Mouse (Mus musculus) midbrain, postnatal 0 days (tissue): Measurements from ENCODE around the gene Pdss1. TPM values are rescaled to one million over a fixed set of nuclear protein-coding genes. Genes with fewer than 3 reads are reported as not detected.
"Not testable (repeated sequence)": the region's sequence is repeated elsewhere in the genome, so short reads cannot be mapped to it uniquely, and the experiment has no call there.

Experiments
- ATAC-seq: fragments of 200-750 bp; cut with Nextera tagmentation; 2 replicates; pipeline ENCODE4 v1.8.0; 2017; ENCODE audit warnings: moderate number of reproducible peaks, mild to moderate bottlenecking, moderate TSS enrichment, moderate library complexity; ENCODE audit not compliant: low FRiP score
- DNase-seq: peaks from one replicate; pipeline ENCODE4 v3.0.0-alpha.2; 2015; ENCODE audit warnings: low spot score
- H3K27ac ChIP-seq: fragments of 300-500 bp; sonication (generic); 2 replicates; pipeline ENCODE4 v1.5.1; 2014; ENCODE audit warnings: low read depth, mild to moderate bottlenecking, low read length, mixed read lengths
- H3K27me3 ChIP-seq: fragments of 300-500 bp; sonication (generic); 2 replicates; pipeline ENCODE4 v1.6.1; 2014; ENCODE audit warnings: low read length, control low read depth, mixed read lengths; ENCODE audit not compliant: insufficient read depth
- H3K36me3 ChIP-seq: fragments of 300-500 bp; sonication (generic); 2 replicates; pipeline ENCODE4 v1.6.1; 2014; ENCODE audit warnings: low read length, control low read depth, mixed read lengths; ENCODE audit not compliant: insufficient read depth
- H3K4me1 ChIP-seq: fragments of 300-500 bp; sonication (generic); 2 replicates; pipeline ENCODE4 v1.6.1; 2014; ENCODE audit warnings: mild to moderate bottlenecking, control low read depth, antibody characterized with exemption, low read length, mixed read lengths; ENCODE audit not compliant: insufficient read depth
- H3K4me2 ChIP-seq: fragments of 300-500 bp; sonication (generic); 2 replicates; pipeline ENCODE4 v1.6.1; 2014; ENCODE audit warnings: low read depth, mild to moderate bottlenecking, low read length, mixed read lengths; ENCODE audit not compliant: poor library complexity, severe bottlenecking
- H3K4me3 ChIP-seq: fragments of 300-500 bp; sonication (generic); 2 replicates; pipeline ENCODE4 v1.5.1; 2014; ENCODE audit warnings: low read depth, mild to moderate bottlenecking, low read length, moderate library complexity
- H3K9ac ChIP-seq: fragments of 300-500 bp; sonication (generic); replicated peaks from 2 replicates; pipeline ENCODE4 v1.6.1; 2014; ENCODE audit warnings: mild to moderate bottlenecking, low read length, moderate library complexity, mixed read lengths; ENCODE audit not compliant: poor library complexity, severe bottlenecking
- H3K9me3 ChIP-seq: fragments of 300-500 bp; sonication (generic); 2 replicates; pipeline ENCODE4 v1.6.1; 2016; ENCODE audit warnings: low read length, control low read depth
- CTCF ChIP-seq: IDR thresholded peaks from 2 replicates; pipeline ENCODE4 v1.5.1; 2016; ENCODE audit warnings: antibody characterized with exemption, mild to moderate bottlenecking
- WGBS: fragments of 180-500 bp; shearing (Covaris S2); extraction: QIAGEN DNeasy Blood & Tissue Kit; methylation state at CpG from one replicate; pipeline ENCODE4 v1.1.7; 2014; 5-methylcytosine and 5-hydroxymethylcytosine counted together
- polyA plus RNA-seq: library from polyadenylated mRNA; unstranded; fragments of >200 nt; fragmentation: Nextera tagmentation; extraction: Ambion mirVana; gene quantifications from 2 replicates; pipeline ENCODE4 v1.2.1, GENCODE M21; 2015
- total RNA-seq: library from RNA; depleted of rRNA; stranded (reverse); fragments of >200 nt; gene quantifications from 2 replicates; pipeline ENCODE4 v1.2.3, GENCODE M21; 2014

Pdss1 gene
- total and polyA plus RNA-seq, 2 experiments from 2014 or later = 24.2 to 39.1 TPM

- H3K4me2 ChIP-seq = no peak overlapping the region
- H3K27ac ChIP-seq = no peak overlapping the region
- DNase-seq = no peak
- H3K36me3 ChIP-seq = no peaks in the 10 kb centered on the region
- H3K4me1 ChIP-seq = no peaks in the 10 kb centered on the region
- TF ChIP-seq CTCF = no peak
- no peaks in the 10 kb centered on the region for H3K9me3 ChIP-seq
- H3K4me3 ChIP-seq = no peak overlapping the region
- ATAC-seq = no peak
- H3K9ac ChIP-seq = no peak overlapping the region
- WGBS = 96% methylated on average over 1 of the region's 1 CpGs
- H3K27me3 ChIP-seq = no peaks in the 10 kb centered on the region
These were observed 29.5 kb upstream of the Pdss1 start for GRCm38 (mm10) chr2:22865818-22866217.

GRCm38 (mm10) chr2:22866894-22867424, 28.4 kb upstream of the Pdss1 start:
- H3K9me3 ChIP-seq = no peaks in the 10 kb centered on the region
- ATAC-seq = no peak
- no peak for TF ChIP-seq CTCF
- no peaks in the 10 kb centered on the region for H3K27me3 ChIP-seq
- no peak overlapping the region for H3K9ac ChIP-seq
- H3K4me2 ChIP-seq = no peak overlapping the region
- H3K4me1 ChIP-seq = no peaks in the 10 kb centered on the region
- no peak for DNase-seq
- 81% methylated on average over 7 of the region's 7 CpGs for WGBS
- no peak overlapping the region for H3K4me3 ChIP-seq
- no peaks in the 10 kb centered on the region for H3K36me3 ChIP-seq
- H3K27ac ChIP-seq = no peak overlapping the region

- DNase-seq = no peak
- no peak overlapping the region for H3K27ac ChIP-seq
- no peak overlapping the region for H3K9ac ChIP-seq
- no peaks in the 10 kb centered on the region for H3K9me3 ChIP-seq
- WGBS = 89% methylated on average over 1 of the region's 1 CpGs
- no peak overlapping the region for H3K4me3 ChIP-seq
- no peaks in the 10 kb centered on the region for H3K4me1 ChIP-seq
- TF ChIP-seq CTCF = no peak
- H3K4me2 ChIP-seq = no peak overlapping the region
- no peak for ATAC-seq
- H3K27me3 ChIP-seq = no peaks in the 10 kb centered on the region
- no peaks in the 10 kb centered on the region for H3K36me3 ChIP-seq
These were observed 22.2 kb upstream of the Pdss1 start for GRCm38 (mm10) chr2:22873159-22873558.

GRCm38 (mm10) chr2:22874628-22875027, 20.7 kb upstream of the Pdss1 start:
- Histone ChIP-seq H3K9ac (no peak overlapping the region), H3K36me3 (no peaks in the 10 kb centered on the region), H3K27me3 (no peaks in the 10 kb centered on the region), H3K4me3 (no peak overlapping the region), H3K27ac (no peak overlapping the region), H3K4me1 (no peaks in the 10 kb centered on the region), H3K9me3 (no peaks in the 10 kb centered on the region), H3K4me2 (no peak overlapping the region)
- no peak for TF ChIP-seq CTCF
- DNase-seq (no peak), ATAC-seq (no peak)
- WGBS = 72% methylated on average over 10 of the region's 10 CpGs

GRCm38 (mm10) chr2:22876614-22877013, 18.7 kb upstream of the Pdss1 start:
- Histone ChIP-seq H3K4me1 (no peaks in the 10 kb centered on the region), H3K9me3 (no peaks in the 10 kb centered on the region), H3K36me3 (no peaks in the 10 kb centered on the region), H3K27me3 (no peaks in the 10 kb centered on the region), H3K27ac (no peak overlapping the region), H3K9ac (no peak overlapping the region), H3K4me2 (no peak overlapping the region), H3K4me3 (no peak overlapping the region)
- WGBS = 89% methylated on average over 3 of the region's 3 CpGs
- no peak for TF ChIP-seq CTCF
- ATAC-seq (no peak), DNase-seq (no peak)

GRCm38 (mm10) chr2:22878781-22879180, 16.5 kb upstream of the Pdss1 start:
- DNase-seq (no peak), ATAC-seq (no peak)
- Histone ChIP-seq H3K9ac (no peak overlapping the region), H3K27ac (no peak overlapping the region), H3K4me2 (no peak overlapping the region), H3K4me3 (no peak overlapping the region), H3K36me3 (no peaks in the 10 kb centered on the region), H3K27me3 (no peaks in the 10 kb centered on the region), H3K4me1 (no peaks in the 10 kb centered on the region), H3K9me3 (no peaks in the 10 kb centered on the region)
- no peak for TF ChIP-seq CTCF
- WGBS = 69% methylated on average over 1 of the region's 1 CpGs

- H3K9ac ChIP-seq, H3K4me1 ChIP-seq, H3K4me2 ChIP-seq, H3K27ac ChIP-seq, H3K27me3 ChIP-seq, ATAC-seq, DNase-seq, H3K4me3 ChIP-seq, H3K9me3 ChIP-seq, H3K36me3 ChIP-seq: not testable (repeated sequence)
- 91% methylated on average over 3 of the region's 3 CpGs for WGBS
These were observed 14.6 kb upstream of the Pdss1 start for GRCm38 (mm10) chr2:22880726-22881125.
